Mouse (Mus musculus): ENCODE data around the gene Adgrg1. TPM values are rescaled to one million over a fixed set of nuclear protein-coding genes. Genes with fewer than 3 reads are reported as not detected.

The Adgrg1 gene
- polyA plus RNA-seq, 1 experiment: 124 TPM

DNA sequence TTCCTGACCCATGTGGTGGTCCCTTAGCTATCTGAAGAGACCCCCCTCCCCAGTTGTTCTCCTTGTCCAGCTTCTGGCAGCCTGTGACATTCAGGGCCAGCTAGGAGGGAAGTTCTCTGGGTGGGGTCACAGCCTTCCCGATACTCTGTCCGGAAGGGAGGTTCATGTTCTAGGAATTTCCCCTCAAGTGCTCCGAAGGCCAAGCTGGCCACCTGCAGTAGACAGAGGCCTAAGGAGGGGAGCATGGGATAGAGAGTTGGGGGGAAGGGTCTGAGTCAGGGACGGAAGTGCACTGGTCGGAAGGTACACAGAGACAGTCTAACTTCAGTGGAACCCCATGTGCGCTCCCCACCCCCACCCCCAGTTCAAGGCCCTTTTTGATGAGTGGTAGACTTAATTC, 25.4 kb downstream of the Adgrg1 start:
- TF ChIP-seq GATA1 (IDR thresholded peaks at IDR 0.05; ENCODE audit: low read length): no peak

DNA sequence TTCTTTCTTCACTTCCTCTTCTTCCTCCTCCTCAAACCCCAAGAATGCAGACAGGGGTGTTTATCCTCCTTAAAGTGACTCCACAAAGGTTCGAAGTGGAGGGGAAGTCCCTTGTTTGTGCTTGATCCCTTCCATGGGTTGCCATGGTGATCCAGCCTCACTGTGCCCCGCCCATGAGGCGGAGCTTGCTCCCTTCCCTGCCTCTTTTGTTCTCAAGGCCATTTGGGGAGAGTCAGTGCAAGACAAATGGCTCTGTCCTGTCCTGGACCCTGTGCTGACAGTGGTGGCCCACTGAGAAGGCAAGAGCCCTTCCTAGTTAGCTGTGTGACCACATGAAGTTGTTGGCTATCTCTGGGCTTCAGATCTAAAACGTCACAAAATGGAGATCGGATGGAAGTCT, 26.1 kb downstream of the Adgrg1 start:
- TF ChIP-seq GATA1 (IDR thresholded peaks at IDR 0.05; ENCODE audit: low read length): no peak

DNA sequence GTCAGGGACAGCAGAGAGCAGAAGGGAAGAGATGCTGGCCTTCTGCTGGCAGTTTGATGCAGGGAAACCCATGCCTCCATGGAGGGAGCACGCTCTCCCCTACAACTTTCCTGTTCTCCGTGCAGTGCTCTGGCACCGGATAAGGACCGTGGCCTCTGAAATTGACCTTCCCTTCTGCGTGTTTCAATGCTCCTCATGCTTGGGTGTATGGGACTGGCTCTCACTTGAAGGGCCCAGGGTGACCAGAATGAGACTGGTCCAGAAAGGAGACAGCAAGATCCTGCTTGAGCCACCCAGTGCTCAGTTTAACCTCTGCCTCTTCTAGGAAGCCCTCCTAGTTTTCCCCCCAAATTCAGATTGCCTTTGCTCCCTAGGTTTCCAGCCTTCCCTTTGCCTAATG, 26.6 kb downstream of the Adgrg1 start:
- no peak for TF ChIP-seq GATA1 (IDR thresholded peaks at IDR 0.05; ENCODE audit: low read length)

- no peak for TF ChIP-seq GATA1 (IDR thresholded peaks at IDR 0.05; ENCODE audit: low read length)
Observed at GRCm38 (mm10) chr8:95001655-95002054, 27.1 kb downstream of the Adgrg1 start.

DNA sequence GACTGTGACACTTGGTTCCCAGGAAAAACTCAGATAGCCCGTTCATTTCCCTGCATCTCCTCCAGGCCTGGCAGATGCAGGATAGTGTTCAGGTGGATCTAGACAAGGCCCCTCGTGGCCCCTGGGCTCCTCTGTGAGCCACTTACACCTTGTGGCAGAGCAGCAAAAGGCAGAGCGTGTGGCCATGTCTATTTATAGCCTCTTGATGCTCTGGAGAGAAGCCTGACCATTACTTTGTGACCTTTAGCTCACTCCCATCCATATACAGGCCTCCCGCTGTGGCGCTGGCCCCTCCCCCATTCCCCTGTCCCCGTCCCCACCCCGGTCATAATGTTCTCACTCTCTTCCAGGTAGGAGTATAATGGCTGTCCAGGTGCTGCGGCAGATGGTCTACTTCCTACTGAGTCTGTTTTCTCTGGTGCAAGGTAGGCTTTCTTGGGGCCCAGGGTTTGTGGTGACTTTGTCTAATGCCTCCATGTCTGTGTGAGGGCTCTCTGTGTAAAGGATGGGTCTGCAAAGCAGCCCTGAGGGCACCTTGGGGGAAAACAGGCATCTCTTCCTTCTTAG, 27.6 kb downstream of the Adgrg1 start:
- TF ChIP-seq GATA1 (IDR thresholded peaks at IDR 0.05; ENCODE audit: low read length): no peak

- TF ChIP-seq GATA1 (IDR thresholded peaks at IDR 0.05; ENCODE audit: low read length): no peak
Observed at GRCm38 (mm10) chr8:95012442-95012919, 37.9 kb downstream of the Adgrg1 start.

- no peak for TF ChIP-seq GATA1 (IDR thresholded peaks at IDR 0.05; ENCODE audit: low read length)
Observed at GRCm38 (mm10) chr8:95015866-95016265, 41.3 kb downstream of the Adgrg1 start.

GRCm38 (mm10) chr8:95016684-95017083, 42.1 kb downstream of the Adgrg1 start:
- no peak for TF ChIP-seq GATA1 (IDR thresholded peaks at IDR 0.05; ENCODE audit: low read length)

GRCm38 (mm10) chr8:95017451-95017850, 42.9 kb downstream of the Adgrg1 start, which contains the start of gene Adgrg3:
Adgrg3 (plus strand) TSS chr8:95017692.
- TF ChIP-seq GATA1 (IDR thresholded peaks at IDR 0.05; ENCODE audit: low read length): no peak

DNA sequence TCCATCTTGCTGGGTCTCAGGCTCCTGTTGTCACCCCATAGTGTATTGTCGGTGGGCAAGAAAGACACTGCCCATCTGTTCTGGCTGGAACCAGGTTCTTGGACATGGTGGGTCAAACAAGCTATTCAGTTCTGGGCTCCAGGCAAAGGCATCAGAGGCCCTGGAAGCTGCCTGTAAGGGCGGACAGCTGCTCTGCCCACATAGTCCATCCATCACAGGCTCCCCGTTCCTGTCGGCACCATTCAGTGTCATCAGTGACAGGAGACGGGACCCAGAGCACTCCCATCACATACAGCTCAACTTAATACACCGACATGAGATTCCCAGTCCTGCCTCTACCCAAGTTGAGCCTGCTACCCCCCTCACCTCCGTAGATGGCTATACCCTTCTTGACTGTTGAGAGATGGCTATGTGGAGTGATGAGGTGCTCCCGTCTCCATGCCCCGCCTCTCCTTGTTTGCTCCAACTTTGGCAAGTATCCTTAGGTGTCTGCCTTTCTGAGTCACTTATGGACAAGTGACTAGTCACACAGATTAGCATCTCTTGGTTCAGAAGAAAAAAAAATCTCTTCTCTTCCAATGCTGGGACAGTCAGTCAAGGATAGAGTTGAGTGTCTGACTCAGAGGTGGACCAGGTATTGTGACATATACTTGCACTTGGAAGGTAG, 43.6 kb downstream of the Adgrg1 start:
- no peak for TF ChIP-seq GATA1 (IDR thresholded peaks at IDR 0.05; ENCODE audit: low read length)

DNA sequence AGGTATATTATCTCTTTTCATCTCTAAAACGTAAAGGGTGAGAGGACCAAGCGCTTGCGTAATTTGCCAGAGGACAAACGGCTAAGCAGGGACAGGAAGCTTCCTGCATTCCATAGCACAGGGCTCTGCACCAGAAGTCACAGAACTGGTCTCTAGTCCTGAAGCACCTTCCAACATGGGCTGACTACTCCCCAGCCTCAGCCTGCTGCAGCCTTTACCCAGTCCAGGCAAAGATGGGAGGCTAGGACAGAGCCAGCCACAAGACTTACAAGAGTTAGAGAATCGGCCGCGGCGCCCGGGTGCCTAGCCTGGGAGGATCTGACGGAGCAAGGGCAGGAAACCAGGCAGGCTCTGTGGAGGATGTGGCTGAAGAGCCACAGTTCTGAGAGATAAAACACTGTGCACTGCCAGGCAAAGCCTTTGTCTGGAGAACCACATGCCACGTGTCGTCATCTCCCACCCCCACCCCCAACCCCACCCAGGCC, 45.8 kb downstream of the Adgrg1 start:
- no peak for TF ChIP-seq GATA1 (IDR thresholded peaks at IDR 0.05; ENCODE audit: low read length)

GRCm38 (mm10) chr8:95020821-95021220, 46.3 kb downstream of the Adgrg1 start:
- no peak for TF ChIP-seq GATA1 (IDR thresholded peaks at IDR 0.05; ENCODE audit: low read length)

DNA sequence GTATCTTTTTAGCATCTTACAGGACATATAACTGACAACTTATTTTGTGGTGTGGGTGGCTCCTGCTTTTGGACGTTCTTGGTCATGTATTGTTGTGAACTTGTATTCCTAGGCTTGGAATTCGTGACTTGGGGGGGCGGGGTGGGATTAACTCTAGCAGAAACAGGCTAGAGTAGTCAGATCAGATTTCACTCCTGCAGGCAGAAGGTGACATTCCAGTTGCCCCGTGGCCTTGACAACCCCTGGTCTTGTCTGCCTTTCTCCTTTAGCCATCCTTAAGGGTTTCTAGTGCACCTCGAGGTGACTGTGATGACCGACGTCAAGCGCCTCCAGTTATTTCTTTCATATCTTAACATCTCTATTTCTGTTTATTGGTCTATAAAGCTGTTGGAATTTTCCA, 48.6 kb downstream of the Adgrg1 start:
- no peak for TF ChIP-seq GATA1 (IDR thresholded peaks at IDR 0.05; ENCODE audit: low read length)

DNA sequence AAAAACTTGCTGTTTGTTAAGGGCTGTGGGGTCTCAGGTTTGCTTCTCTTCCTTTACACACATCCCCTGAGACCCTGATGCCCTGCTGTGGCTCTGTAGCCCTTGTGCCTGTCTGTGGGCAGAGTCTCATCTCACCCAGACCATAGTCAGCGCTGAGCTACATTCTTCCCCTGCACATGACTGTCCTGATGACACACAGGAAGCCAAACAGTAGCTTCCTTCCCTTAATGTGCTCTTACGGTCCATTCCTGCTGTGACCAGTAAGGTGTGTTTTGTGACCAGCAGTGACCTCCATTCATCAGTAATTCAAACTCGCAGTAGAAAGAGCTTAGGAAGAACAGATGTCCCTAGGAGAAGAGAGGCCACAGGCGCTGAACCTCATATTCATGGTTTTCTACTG, 49.8 kb downstream of the Adgrg1 start:
- no peak for TF ChIP-seq GATA1 (IDR thresholded peaks at IDR 0.05; ENCODE audit: low read length)

GRCm38 (mm10) chr8:95025421-95025820, 50.9 kb downstream of the Adgrg1 start:
- no peak for TF ChIP-seq GATA1 (IDR thresholded peaks at IDR 0.05; ENCODE audit: low read length)

- no peak for TF ChIP-seq GATA1 (IDR thresholded peaks at IDR 0.05; ENCODE audit: low read length)
Observed at GRCm38 (mm10) chr8:95037106-95037925, 62.8 kb downstream of the Adgrg1 start.

Data from G1E-ER4 (cell line).